Mouse (Mus musculus) gastrocnemius, postnatal 4 days (tissue): ENCODE results near the gene Spi1. TPM values are rescaled to one million over a fixed set of nuclear protein-coding genes. Genes with fewer than 3 reads are reported as not detected.
A peak's percentile ranks its signal among the peaks of the same experiment; 100 is the strongest.

ENCODE experiments used
- DNase-seq, 2 experiments: peaks; one replicate each; pipeline ENCODE4 v3.0.0; 2021 to 2022; ENCODE audit warnings: low spot score in 2 of 2, mixed read lengths in 2 of 2
- total RNA-seq, 2 experiments: library from RNA; stranded (reverse); gene quantifications; 2 replicates each; pipeline ENCODE4 v1.2.3; 2021

Gene Spi1
- total RNA-seq, 2 experiments from 2014 or later = 5.4 to 6.6 TPM

- DNase-seq = peak in 1 of 2 experiments; percentile 62
These were observed 16.6 kb upstream of the Spi1 start for GRCm38 (mm10) chr2:91065544-91065943.

- DNase-seq = no peak
These were observed 15.7 kb upstream of the Spi1 start for GRCm38 (mm10) chr2:91066455-91066854.

GRCm38 (mm10) chr2:91068162-91068871 is 13.9 kb upstream of the Spi1 start:
- DNase-seq = no peak

DNA sequence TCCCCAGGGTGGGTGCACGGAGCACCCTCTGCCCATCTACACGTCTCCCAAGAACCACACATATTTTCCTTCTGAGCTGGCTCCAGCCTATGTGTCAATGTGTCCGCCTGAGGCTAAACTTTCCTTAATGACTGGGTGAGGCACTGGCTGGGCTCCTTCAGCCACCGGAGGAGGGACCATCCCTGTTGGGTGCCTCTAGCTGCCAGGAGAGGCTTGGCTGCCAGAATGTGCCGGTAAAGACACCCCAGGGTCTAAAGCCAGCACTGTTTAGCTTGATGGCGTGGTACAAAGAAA is 13.4 kb upstream of the Spi1 start:
- DNase-seq = no peak

GRCm38 (mm10) chr2:91069306-91070000 is 12.7 kb upstream of the Spi1 start:
- no peak for DNase-seq

GRCm38 (mm10) chr2:91070076-91070800 is 12.0 kb upstream of the Spi1 start, which contains the start of gene Slc39a13:
Gene Slc39a13 (minus strand): TSS chr2:91070417.
- DNase-seq = peak; percentile 97 to 98

DNA sequence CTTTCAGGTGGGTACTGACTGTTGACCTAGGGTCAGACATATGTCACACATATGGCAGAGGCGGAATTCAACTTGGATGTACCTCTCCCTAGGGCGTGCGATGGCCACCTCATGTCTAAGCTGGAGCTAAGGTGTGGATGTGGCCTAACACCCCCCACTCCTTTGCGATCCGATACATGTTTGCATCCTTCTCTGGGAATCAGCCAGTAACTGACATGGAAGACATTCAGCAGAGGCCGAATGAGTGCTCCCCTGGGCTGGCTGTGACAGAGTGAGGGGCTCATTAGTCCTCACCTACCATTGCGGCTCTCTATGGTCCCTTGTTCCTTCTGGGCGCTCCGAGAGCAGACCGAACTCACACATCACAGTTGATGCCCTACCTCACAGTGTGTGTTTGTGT is 11.1 kb upstream of the Spi1 start:
- DNase-seq = no peak

- DNase-seq = no peak
These were observed 10.1 kb upstream of the Spi1 start for GRCm38 (mm10) chr2:91072092-91072491.

- DNase-seq = no peak
These were observed 4.3 kb upstream of the Spi1 start for GRCm38 (mm10) chr2:91077957-91078313.

DNA sequence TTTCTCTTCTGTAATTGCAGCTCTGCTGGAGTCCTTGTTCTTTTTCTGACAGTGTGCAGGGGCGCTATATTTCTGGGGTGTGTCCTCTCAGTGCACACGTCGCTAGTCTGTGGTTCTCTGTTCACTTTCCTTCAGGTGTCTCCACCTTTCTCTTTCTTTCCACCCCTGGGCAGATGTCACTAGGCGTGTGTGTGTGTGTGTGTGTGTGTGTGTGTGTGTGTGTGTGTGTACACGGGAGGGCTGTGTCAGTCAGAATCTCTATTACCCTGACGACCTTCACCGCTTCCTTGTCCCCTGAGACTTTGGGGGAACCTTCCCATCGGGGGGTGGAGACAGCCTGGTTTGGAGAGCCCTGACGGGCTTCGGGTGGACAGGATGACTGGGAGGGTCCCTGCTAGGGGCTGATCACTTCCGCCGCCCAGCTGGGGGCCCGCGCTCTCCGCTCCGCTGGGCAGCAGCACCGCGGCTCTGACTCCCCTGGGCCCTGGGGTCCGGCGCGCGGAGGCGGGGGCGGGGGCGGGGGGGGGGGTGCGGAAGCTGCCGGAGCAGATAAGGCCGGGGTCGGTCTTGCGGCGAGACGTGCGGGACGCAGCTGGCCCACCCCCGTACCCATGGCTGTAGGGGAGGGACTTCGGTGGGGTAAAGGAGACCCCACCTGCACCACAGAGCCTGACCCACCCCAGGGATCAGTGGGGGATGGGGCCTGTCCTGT is 3.7 kb upstream of the Spi1 start:
- no peak for DNase-seq

GRCm38 (mm10) chr2:91079026-91079384 is 3.2 kb upstream of the Spi1 start:
- no peak for DNase-seq

- DNase-seq = no peak
These were observed 1.2 kb upstream of the Spi1 start for GRCm38 (mm10) chr2:91080784-91081513.

GRCm38 (mm10) chr2:91082844-91083243 is 654 bp downstream of the Spi1 start:
- no peak for DNase-seq

GRCm38 (mm10) chr2:91083366-91083940 is 1.3 kb downstream of the Spi1 start:
- DNase-seq = no peak

DNA sequence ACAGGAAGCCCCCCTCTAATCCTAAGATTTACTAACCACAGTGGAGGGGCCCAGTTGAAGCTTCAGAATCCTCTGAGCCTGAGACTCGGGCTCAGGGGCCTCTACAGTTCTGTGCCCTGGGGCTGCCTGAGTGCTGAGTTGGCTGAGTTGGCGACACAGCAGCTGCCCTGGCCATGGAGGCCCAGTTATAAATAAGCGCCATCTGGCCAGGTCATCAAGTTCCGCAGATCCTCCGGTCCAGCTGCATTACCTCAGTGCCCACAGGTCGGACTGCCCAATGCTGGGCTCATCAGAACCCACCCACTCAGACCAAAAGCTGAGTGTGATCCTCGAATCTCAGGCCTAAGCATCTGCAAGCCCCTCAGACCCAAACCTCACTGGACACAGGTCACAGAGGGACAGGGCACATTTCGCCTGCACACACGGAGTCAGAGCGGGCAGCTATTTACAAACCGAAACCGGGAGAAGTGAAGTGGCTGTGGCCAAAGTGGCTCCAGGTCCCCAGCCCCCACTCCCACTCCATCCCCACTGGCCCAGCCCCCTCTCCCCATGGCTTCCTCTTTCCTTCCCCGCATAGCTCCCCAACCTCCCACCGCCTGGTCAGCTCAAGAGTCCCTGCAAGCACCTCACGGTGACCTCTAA is 2.1 kb downstream of the Spi1 start:
- DNase-seq = peak in 1 of 2 experiments; percentile 65

DNA sequence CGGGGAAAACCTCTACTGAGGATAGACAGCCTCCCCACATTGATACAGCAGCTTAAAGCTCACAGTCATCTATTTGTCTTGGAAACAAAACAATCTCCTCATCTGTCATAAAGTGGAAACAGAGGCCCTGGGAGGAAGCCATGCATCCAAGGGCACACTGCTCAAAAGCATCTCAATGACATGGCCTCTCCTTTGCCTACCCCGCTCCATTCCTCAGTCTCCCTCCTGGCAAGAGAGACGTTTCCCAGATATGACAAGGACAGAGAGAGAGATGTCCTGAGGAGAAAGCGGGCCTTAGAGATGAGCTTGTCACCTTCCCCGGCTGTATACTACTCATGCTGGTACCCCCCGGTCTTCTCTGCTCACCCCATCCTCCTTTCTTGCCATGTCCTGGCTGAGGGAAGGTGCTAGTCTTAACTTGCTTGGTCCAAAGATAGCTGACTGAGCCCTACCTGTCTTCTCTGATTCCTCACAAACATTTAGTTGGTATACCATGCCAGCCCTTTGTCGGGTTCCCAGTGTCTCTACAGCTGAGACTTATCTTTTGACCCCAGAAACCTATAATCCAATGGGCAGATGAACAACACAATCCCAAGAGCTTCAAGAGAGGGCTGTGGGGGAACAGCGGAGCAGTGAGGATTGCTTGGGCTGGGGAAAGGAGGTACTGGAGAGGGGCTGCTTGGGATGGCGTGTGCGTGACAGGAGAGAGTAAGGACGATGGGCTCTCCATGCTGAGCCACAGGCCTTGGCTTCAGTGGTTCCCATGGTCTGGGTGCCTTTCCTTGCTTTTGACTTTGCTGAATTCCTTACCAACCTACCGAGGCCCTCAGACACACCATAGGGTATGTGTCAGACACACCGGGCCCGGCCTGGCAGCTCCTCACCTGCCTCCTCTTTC is 3.6 kb downstream of the Spi1 start:
- DNase-seq = no peak

- no peak for DNase-seq
These were observed 4.4 kb downstream of the Spi1 start for GRCm38 (mm10) chr2:91086392-91087237.

- no peak for DNase-seq
These were observed 5.3 kb downstream of the Spi1 start for GRCm38 (mm10) chr2:91087453-91087852.
